Mouse (Mus musculus) forebrain, embryonic 15.5 days (tissue): ENCODE data around the gene Cdcp1. TPM values are rescaled to one million over a fixed set of nuclear protein-coding genes. Genes with fewer than 3 reads are reported as not detected.

Experiments
- ATAC-seq: fragments of 200-750 bp; cut with Nextera tagmentation; replicated peaks from 2 replicates; pipeline ENCODE4 v1.8.0; 2017; ENCODE audit warnings: mild to moderate bottlenecking, moderate TSS enrichment, moderate library complexity
- H3K27ac ChIP-seq: fragments of 300-500 bp; sonication (generic); replicated peaks from 2 replicates; pipeline ENCODE4 v1.5.1; 2015; ENCODE audit warnings: mild to moderate bottlenecking, inconsistent platforms
- H3K27me3 ChIP-seq: fragments of 300-500 bp; sonication (generic); 2 replicates; pipeline ENCODE4 v1.6.1; 2015; ENCODE audit warnings: inconsistent platforms
- H3K36me3 ChIP-seq: fragments of 300-500 bp; sonication (generic); 2 replicates; pipeline ENCODE4 v1.6.1; 2015; ENCODE audit warnings: mild to moderate bottlenecking, inconsistent platforms
- H3K4me1 ChIP-seq: fragments of 300-500 bp; sonication (generic); 2 replicates; pipeline ENCODE4 v1.6.1; 2015; ENCODE audit warnings: inconsistent platforms
- H3K4me2 ChIP-seq: fragments of 300-500 bp; sonication (generic); replicated peaks from 2 replicates; pipeline ENCODE4 v1.6.1; 2015; ENCODE audit warnings: mild to moderate bottlenecking, inconsistent platforms
- H3K4me3 ChIP-seq: fragments of 300-500 bp; sonication (generic); 2 replicates; pipeline ENCODE4 v1.5.1; 2015; ENCODE audit warnings: mild to moderate bottlenecking, inconsistent platforms
- H3K9ac ChIP-seq: fragments of 300-500 bp; sonication (generic); replicated peaks from 2 replicates; pipeline ENCODE4 v1.6.1; 2015; ENCODE audit warnings: mild to moderate bottlenecking, inconsistent platforms
- H3K9me3 ChIP-seq: fragments of 300-500 bp; sonication (generic); 2 replicates; pipeline ENCODE4 v1.6.1; 2016; ENCODE audit warnings: inconsistent platforms
- WGBS: fragments of 180-500 bp; shearing (Covaris S2); methylation state at CpG from one replicate; pipeline ENCODE4 v1.1.7; 2015; ENCODE audit warnings: mixed read lengths; 5-methylcytosine and 5-hydroxymethylcytosine counted together
- polyA plus RNA-seq: library from polyadenylated mRNA; unstranded; fragments of >200 nt; fragmentation: Nextera tagmentation; extraction: Ambion mirVana; gene quantifications from 2 replicates; pipeline ENCODE4 v1.2.1, GENCODE M21; 2015

Cdcp1 gene
- polyA plus RNA-seq, 1 experiment from 2014 or later = 0.09 TPM

DNA sequence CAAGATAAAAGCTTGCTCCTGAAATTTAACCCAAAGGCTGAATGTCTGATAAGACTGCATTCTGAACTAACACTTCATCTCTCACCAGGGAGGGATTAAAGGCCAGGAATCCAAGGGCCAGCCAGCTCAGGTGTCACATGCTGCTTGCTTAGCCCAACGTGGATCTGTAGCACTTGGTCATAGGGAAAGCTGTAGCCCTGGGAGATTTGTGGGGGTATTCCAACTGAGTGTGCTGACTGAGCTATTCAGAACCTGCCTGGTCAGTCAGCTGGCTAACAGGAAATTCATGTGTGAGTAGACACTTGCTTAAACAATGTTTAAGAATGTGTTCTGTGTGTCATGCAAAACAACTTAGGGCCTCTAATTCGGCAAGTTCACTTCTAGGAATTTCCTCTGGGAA is 9.3 kb downstream of the Cdcp1 start:
- Histone ChIP-seq H3K4me2 (no peak overlapping the region), H3K4me3 (no peak overlapping the region), H3K27me3 (no peaks in the 10 kb centered on the region), H3K4me1 (no peaks in the 10 kb centered on the region), H3K9me3 (no peaks in the 10 kb centered on the region), H3K9ac (no peak overlapping the region), H3K36me3 (no peaks in the 10 kb centered on the region), H3K27ac (no peak overlapping the region)
- WGBS = 59% methylated on average over 2 of the region's 2 CpGs
- ATAC-seq = no peak

DNA sequence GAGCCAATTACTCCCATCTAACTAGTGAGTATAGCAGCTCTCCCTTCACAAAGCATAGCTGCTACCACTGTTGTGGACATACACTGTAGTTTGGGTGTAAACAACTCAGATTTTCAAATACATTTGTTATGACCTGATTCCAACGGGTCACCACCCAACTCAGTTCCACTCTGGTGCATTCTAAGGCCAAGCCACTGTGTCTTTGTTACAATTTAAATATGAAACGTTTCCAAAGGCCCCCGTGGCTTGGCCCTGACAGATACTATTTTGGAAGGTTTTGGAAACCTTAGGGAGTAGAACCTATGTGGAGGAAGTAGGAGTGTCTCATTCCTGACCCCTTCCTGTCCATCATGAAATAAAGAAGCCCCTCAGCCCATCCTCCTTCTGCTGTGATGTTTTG is 15.7 kb downstream of the Cdcp1 start:
- Histone ChIP-seq H3K4me3 (no peak overlapping the region), H3K27ac (no peak overlapping the region), H3K4me1 (no peaks in the 10 kb centered on the region), H3K36me3 (no peaks in the 10 kb centered on the region), H3K9me3 (no peaks in the 10 kb centered on the region), H3K4me2 (no peak overlapping the region), H3K27me3 (no peaks in the 10 kb centered on the region), H3K9ac (no peak overlapping the region)
- ATAC-seq = no peak
- WGBS = 71% methylated on average over 3 of the region's 3 CpGs

- no peak overlapping the region for H3K9ac ChIP-seq
- 97% methylated on average over 2 of the region's 2 CpGs for WGBS
- no peak overlapping the region for H3K27ac ChIP-seq
- H3K4me2 ChIP-seq = no peak overlapping the region
- no peaks in the 10 kb centered on the region for H3K9me3 ChIP-seq
- ATAC-seq = no peak
- H3K36me3 ChIP-seq = no peaks in the 10 kb centered on the region
- no peak overlapping the region for H3K4me3 ChIP-seq
- no peaks in the 10 kb centered on the region for H3K27me3 ChIP-seq
- no peaks in the 10 kb centered on the region for H3K4me1 ChIP-seq
Observed at GRCm38 (mm10) chr9:123188271-123188670, 27.6 kb downstream of the Cdcp1 start.

- Histone ChIP-seq H3K4me1 (no peaks in the 10 kb centered on the region), H3K9me3 (no peaks in the 10 kb centered on the region), H3K27me3 (no peaks in the 10 kb centered on the region), H3K4me3 (no peak overlapping the region), H3K27ac (no peak overlapping the region), H3K4me2 (no peak overlapping the region), H3K9ac (no peak overlapping the region), H3K36me3 (no peaks in the 10 kb centered on the region)
- WGBS = over 99% methylated on average over 5 of the region's 5 CpGs
- ATAC-seq = no peak
Observed at GRCm38 (mm10) chr9:123187589-123187988, 28.2 kb downstream of the Cdcp1 start.

DNA sequence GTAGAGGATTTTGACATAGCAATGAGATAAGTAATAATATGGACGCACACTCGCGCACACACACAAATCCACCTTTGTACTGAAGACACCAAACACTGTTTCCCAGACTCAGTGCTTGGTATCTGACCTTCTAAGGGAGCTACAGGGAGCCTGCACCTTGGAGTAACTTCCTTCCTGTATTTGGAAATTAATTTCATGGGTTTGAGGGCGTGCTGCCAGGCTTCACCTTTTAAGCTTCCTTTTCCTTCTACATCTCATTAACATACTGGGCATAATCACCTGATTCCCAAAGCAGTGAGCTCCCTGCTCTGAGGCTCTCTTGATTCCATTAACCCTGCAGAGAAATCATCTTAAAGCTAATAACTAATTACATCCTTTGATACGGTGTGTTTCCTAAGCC is 29.7 kb downstream of the Cdcp1 start:
- no peak for ATAC-seq
- H3K4me3 ChIP-seq = no peak overlapping the region
- H3K9me3 ChIP-seq = no peaks in the 10 kb centered on the region
- H3K9ac ChIP-seq = no peak overlapping the region
- no peak overlapping the region for H3K27ac ChIP-seq
- H3K27me3 ChIP-seq = no peaks in the 10 kb centered on the region
- 80% methylated on average over 5 of the region's 5 CpGs for WGBS
- no peaks in the 10 kb centered on the region for H3K4me1 ChIP-seq
- no peaks in the 10 kb centered on the region for H3K36me3 ChIP-seq
- H3K4me2 ChIP-seq = no peak overlapping the region

DNA sequence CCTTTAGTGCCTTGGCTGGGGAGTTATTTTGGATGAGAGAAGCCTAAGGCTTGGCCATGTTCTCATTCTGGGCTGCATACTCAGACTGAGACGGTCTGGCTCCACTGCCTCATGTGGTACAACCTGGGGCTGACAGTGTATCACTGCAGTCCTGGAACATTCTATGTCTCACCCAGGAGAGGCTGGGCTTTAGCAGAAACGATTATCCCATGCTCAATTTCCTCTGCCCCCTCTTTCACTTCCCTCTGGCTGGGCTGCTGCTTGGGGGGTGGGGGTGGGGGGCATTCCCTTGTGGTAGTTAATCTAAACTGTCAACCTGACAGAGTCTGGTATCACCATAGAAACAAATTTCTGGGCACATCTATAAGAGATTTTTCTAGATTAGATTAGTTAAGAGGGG is 30.3 kb downstream of the Cdcp1 start:
- H3K27ac ChIP-seq = no peak overlapping the region
- H3K4me2 ChIP-seq = no peak overlapping the region
- WGBS = 58% methylated on average over 2 of the region's 2 CpGs
- no peaks in the 10 kb centered on the region for H3K27me3 ChIP-seq
- H3K36me3 ChIP-seq = no peaks in the 10 kb centered on the region
- no peak overlapping the region for H3K4me3 ChIP-seq
- H3K4me1 ChIP-seq = no peaks in the 10 kb centered on the region
- no peaks in the 10 kb centered on the region for H3K9me3 ChIP-seq
- no peak overlapping the region for H3K9ac ChIP-seq
- no peak for ATAC-seq

DNA sequence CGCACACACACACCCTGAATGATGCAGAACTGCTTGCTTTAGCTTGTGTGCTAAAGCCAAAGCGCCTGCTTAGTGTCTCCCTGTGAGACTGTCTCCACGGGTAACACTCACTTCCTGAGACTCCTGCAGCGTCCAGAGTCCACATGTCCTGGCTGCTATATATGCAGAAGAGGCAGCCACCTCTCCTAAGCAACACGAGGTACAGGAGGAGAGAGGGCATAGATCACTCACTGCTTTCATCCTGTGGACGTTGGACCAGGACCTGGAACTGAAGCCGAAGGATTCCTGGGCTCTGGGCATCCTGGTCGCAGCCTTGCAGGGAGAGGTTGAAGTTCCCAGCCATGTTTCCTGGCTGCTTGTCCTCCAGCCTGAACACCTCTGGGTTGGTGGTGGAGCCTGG is 32.6 kb downstream of the Cdcp1 start:
- no peaks in the 10 kb centered on the region for H3K4me1 ChIP-seq
- H3K9ac ChIP-seq = no peak overlapping the region
- H3K9me3 ChIP-seq = no peaks in the 10 kb centered on the region
- no peak overlapping the region for H3K4me2 ChIP-seq
- no peaks in the 10 kb centered on the region for H3K27me3 ChIP-seq
- H3K36me3 ChIP-seq = no peaks in the 10 kb centered on the region
- WGBS = 83% methylated on average over 8 of the region's 8 CpGs
- H3K27ac ChIP-seq = no peak overlapping the region
- no peak overlapping the region for H3K4me3 ChIP-seq
- ATAC-seq = no peak

DNA sequence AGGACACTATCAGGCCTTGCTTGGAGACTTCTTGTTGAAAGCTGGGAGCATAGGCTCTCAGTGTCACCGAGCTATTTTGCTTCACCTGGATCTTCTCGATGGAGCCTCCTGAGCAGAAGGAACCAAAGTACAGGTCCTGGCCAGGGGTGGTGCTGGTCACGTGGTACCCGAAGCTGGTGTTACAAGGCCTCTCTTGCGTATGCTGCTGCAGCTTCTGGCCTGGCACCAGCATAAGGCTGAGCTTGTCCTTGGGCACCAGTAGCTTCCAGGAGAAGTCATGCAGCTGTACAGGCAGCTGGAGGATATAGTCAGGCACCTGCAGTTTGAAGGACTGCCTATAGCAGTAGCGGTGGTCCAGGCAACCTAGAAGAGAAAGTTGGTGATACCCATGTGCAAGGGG is 35.8 kb downstream of the Cdcp1 start:
- Histone ChIP-seq H3K4me1 (no peaks in the 10 kb centered on the region), H3K27me3 (no peaks in the 10 kb centered on the region), H3K36me3 (no peaks in the 10 kb centered on the region), H3K27ac (no peak overlapping the region), H3K9me3 (no peaks in the 10 kb centered on the region), H3K9ac (no peak overlapping the region), H3K4me3 (no peak overlapping the region), H3K4me2 (no peak overlapping the region)
- ATAC-seq = no peak
- 93% methylated on average over 6 of the region's 6 CpGs for WGBS

DNA sequence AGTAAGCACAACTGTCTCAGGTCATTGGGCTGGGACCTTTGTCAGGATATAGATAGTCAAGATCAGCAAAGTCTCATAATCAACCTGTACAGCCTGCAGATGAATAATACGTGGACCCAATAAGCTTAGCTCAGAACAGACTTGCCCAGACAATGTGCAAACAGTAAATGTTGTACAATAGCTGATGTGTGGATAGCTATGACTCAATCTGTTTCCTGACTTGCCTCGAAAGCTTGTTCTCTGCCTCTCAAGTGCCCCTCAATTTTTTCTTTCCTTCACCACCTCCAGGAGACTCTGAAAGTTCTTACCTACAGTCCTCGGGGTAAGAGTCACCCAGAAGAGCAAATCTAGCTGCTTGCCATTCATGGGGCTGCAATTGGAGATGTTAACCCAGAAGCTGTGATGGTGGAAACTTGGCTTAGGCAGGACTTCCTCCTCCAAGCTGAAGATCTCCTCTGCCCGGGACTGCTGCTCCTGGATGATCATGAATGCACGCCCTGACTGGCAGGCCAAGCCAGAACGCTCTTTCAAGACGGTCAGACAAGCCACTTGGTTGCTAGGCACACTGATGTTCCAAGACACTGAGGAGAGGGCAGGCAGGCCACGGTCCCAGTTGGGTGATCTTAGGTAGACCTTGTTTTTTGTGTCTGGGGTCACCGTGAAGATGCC is 38.3 kb downstream of the Cdcp1 start:
- Histone ChIP-seq H3K9me3 (no peaks in the 10 kb centered on the region), H3K9ac (no peak overlapping the region), H3K4me1 (no peaks in the 10 kb centered on the region), H3K27ac (no peak overlapping the region), H3K36me3 (no peaks in the 10 kb centered on the region), H3K4me3 (no peak overlapping the region), H3K4me2 (no peak overlapping the region), H3K27me3 (no peaks in the 10 kb centered on the region)
- ATAC-seq = no peak
- WGBS = 90% methylated on average over 9 of the region's 9 CpGs

DNA sequence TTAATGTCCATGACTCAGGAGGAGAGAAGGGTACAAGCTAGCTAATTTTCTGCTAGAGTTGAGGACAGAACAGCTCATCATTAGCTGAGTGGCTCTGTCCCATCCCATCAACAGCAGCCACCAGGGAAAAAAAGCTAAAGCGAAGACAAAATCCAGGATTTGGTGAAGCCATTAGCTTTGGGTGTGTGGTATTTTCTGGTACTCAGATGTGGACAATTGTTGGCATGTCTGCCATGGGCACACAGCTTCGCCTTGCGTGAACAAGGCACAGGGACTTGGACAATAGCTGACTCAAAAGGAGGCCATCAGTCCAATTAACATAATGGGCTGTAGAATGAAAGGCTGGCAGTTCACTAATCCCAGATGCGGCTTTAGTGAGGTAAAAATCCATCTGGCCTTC is 41.5 kb downstream of the Cdcp1 start:
- Histone ChIP-seq H3K4me1 (no peaks in the 10 kb centered on the region), H3K27ac (no peak overlapping the region), H3K9ac (no peak overlapping the region), H3K36me3 (no peaks in the 10 kb centered on the region), H3K9me3 (no peaks in the 10 kb centered on the region), H3K4me3 (no peak overlapping the region), H3K4me2 (no peak overlapping the region), H3K27me3 (no peaks in the 10 kb centered on the region)
- no peak for ATAC-seq
- 15% methylated on average over 4 of the region's 4 CpGs for WGBS

DNA sequence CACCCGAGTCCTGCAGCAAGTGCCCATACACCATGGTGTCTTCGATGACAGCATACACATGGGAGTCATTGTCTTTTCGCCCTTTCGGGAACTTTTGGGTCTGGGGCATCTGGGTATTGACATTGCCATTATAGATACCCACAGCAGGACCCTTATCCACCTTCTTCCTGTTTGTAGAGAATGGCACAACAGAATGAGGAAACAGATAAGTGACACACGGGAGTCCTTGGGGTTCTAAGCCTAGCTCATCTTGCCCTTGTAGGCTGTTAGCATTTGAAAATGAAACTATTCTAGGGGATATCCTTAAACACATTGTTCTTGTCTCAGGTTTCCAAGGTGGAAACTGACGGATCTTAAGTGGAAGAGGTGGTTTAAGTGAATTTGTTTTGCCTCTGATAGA is 42.1 kb downstream of the Cdcp1 start:
- ATAC-seq = no peak
- Histone ChIP-seq H3K4me3 (no peak overlapping the region), H3K36me3 (no peaks in the 10 kb centered on the region), H3K4me2 (no peak overlapping the region), H3K27ac (no peak overlapping the region), H3K27me3 (no peaks in the 10 kb centered on the region), H3K9ac (no peak overlapping the region), H3K4me1 (no peaks in the 10 kb centered on the region), H3K9me3 (no peaks in the 10 kb centered on the region)
- WGBS = 89% methylated on average over 6 of the region's 6 CpGs

GRCm38 (mm10) chr9:123165781-123166443 is 49.9 kb downstream of the Cdcp1 start:
- Histone ChIP-seq H3K4me3 (no peak overlapping the region), H3K9me3 (no peaks in the 10 kb centered on the region), H3K27me3 (no peaks in the 10 kb centered on the region), H3K36me3 (no peaks in the 10 kb centered on the region), H3K4me2 (no peak overlapping the region), H3K4me1 (no peaks in the 10 kb centered on the region), H3K9ac (no peak overlapping the region), H3K27ac (no peak overlapping the region)
- no peak for ATAC-seq
- WGBS = 79% methylated on average over 3 of the region's 3 CpGs
